Mouse (Mus musculus): ENCODE data around the gene Atp6v1d. TPM values are rescaled to one million over a fixed set of nuclear protein-coding genes. Genes with fewer than 3 reads are reported as not detected.
A peak's percentile ranks its signal among the peaks of the same experiment; 100 is the strongest.

Atp6v1d gene
- polyA plus RNA-seq, 1 experiment from 2014 or later = 62.5 TPM

- no peak overlapping the region for H3K9ac ChIP-seq (ENCODE audit: low read depth, low read length)
- H3K27ac ChIP-seq (ENCODE audit: low read depth, low read length) = no peak overlapping the region
- no peak overlapping the region for H3K4me2 ChIP-seq
- H3K4me3 ChIP-seq (ENCODE audit: low read depth, low read length) = no peak overlapping the region
- H3K36me3 ChIP-seq (ENCODE audit: control insufficient read depth, insufficient read depth, low read length) = peaks cover 8% of the 10 kb centered on the region; the same call in 1 of the 2 replicates
- ATAC-seq (replicated peaks; ENCODE audit: low FRiP score) (no peak), DNase-seq (ENCODE audit: low spot score) (no peak)
- WGBS = 79% methylated on average over 2 of the region's 2 CpGs
- H3K9me3 ChIP-seq (ENCODE audit: control insufficient read depth, low read length) = peaks cover 3% of the 10 kb centered on the region; the same call in 1 of the 2 replicates
- H3K4me1 ChIP-seq (replicated peaks; ENCODE audit: control insufficient read depth, insufficient read depth, low read length) = no peaks in the 10 kb centered on the region
- no peaks in the 10 kb centered on the region for H3K27me3 ChIP-seq (replicated peaks; ENCODE audit: control insufficient read depth, insufficient read depth, low read length)
Observed at GRCm38 (mm10) chr12:78891149-78891548, 29.7 kb upstream of the Atp6v1d start.

GRCm38 (mm10) chr12:78890062-78890461 lies 28.6 kb upstream of the Atp6v1d start:
- no peak overlapping the region for H3K4me2 ChIP-seq
- H3K27ac ChIP-seq (ENCODE audit: low read depth, low read length) = no peak overlapping the region
- no peak overlapping the region for H3K4me3 ChIP-seq (ENCODE audit: low read depth, low read length)
- no peaks in the 10 kb centered on the region for H3K4me1 ChIP-seq (replicated peaks; ENCODE audit: control insufficient read depth, insufficient read depth, low read length)
- 58% methylated on average over 1 of the region's 1 CpGs for WGBS
- H3K27me3 ChIP-seq (replicated peaks; ENCODE audit: control insufficient read depth, insufficient read depth, low read length) = no peaks in the 10 kb centered on the region
- H3K36me3 ChIP-seq (ENCODE audit: control insufficient read depth, insufficient read depth, low read length) = peaks cover 12% of the 10 kb centered on the region; the same call in 1 of the 2 replicates
- H3K9ac ChIP-seq (ENCODE audit: low read depth, low read length) = no peak overlapping the region
- H3K9me3 ChIP-seq (ENCODE audit: control insufficient read depth, low read length) = peaks cover 3% of the 10 kb centered on the region; the same call in 1 of the 2 replicates
- ATAC-seq (replicated peaks; ENCODE audit: low FRiP score) (no peak), DNase-seq (ENCODE audit: low spot score) (no peak)

GRCm38 (mm10) chr12:78874581-78874980 lies 13.1 kb upstream of the Atp6v1d start:
- Histone ChIP-seq H3K9ac (ENCODE audit: low read depth, low read length) (no peak overlapping the region), H3K27me3 (replicated peaks; ENCODE audit: control insufficient read depth, insufficient read depth, low read length) (no peaks in the 10 kb centered on the region), H3K9me3 (ENCODE audit: control insufficient read depth, low read length) (no peaks in the 10 kb centered on the region), H3K4me2 (no peak overlapping the region), H3K4me1 (replicated peaks; ENCODE audit: control insufficient read depth, insufficient read depth, low read length) (no peaks in the 10 kb centered on the region), H3K27ac (ENCODE audit: low read depth, low read length) (no peak overlapping the region), H3K36me3 (ENCODE audit: control insufficient read depth, insufficient read depth, low read length) (peaks cover 21% of the 10 kb centered on the region), H3K4me3 (ENCODE audit: low read depth, low read length) (no peak overlapping the region)
- 91% methylated on average over 3 of the region's 3 CpGs for WGBS
- DNase-seq (ENCODE audit: low spot score) = no peak
- ATAC-seq (replicated peaks; ENCODE audit: low FRiP score) = no peak

- H3K27me3 ChIP-seq (replicated peaks; ENCODE audit: control insufficient read depth, insufficient read depth, low read length) = no peaks in the 10 kb centered on the region
- H3K9ac ChIP-seq (ENCODE audit: low read depth, low read length) = no peak overlapping the region
- no peak for DNase-seq (ENCODE audit: low spot score)
- ATAC-seq (replicated peaks; ENCODE audit: low FRiP score) = no peak
- H3K4me3 ChIP-seq (ENCODE audit: low read depth, low read length) = no peak overlapping the region
- 90% methylated on average over 1 of the region's 1 CpGs for WGBS
- no peaks in the 10 kb centered on the region; the same call in none of the 2 replicates for H3K4me1 ChIP-seq (replicated peaks; ENCODE audit: control insufficient read depth, insufficient read depth, low read length)
- no peak overlapping the region for H3K27ac ChIP-seq (ENCODE audit: low read depth, low read length)
- H3K36me3 ChIP-seq (ENCODE audit: control insufficient read depth, insufficient read depth, low read length) = peaks cover 8% of the 10 kb centered on the region
- no peak overlapping the region for H3K4me2 ChIP-seq
- no peaks in the 10 kb centered on the region for H3K9me3 ChIP-seq (ENCODE audit: control insufficient read depth, low read length)
Observed at GRCm38 (mm10) chr12:78868115-78868514, 6.7 kb upstream of the Atp6v1d start.

GRCm38 (mm10) chr12:78865434-78865833 lies 4.0 kb upstream of the Atp6v1d start:
- DNase-seq (ENCODE audit: low spot score) (no peak), ATAC-seq (replicated peaks; ENCODE audit: low FRiP score) (no peak)
- Histone ChIP-seq H3K4me1 (replicated peaks; ENCODE audit: control insufficient read depth, insufficient read depth, low read length) (no peaks in the 10 kb centered on the region; the same call in none of the 2 replicates), H3K27ac (ENCODE audit: low read depth, low read length) (no peak overlapping the region), H3K4me3 (ENCODE audit: low read depth, low read length) (no peak overlapping the region), H3K4me2 (no peak overlapping the region), H3K36me3 (ENCODE audit: control insufficient read depth, insufficient read depth, low read length) (peaks cover 4% of the 10 kb centered on the region; the same call in 1 of the 2 replicates), H3K9me3 (ENCODE audit: control insufficient read depth, low read length) (no peaks in the 10 kb centered on the region), H3K9ac (ENCODE audit: low read depth, low read length) (no peak overlapping the region), H3K27me3 (replicated peaks; ENCODE audit: control insufficient read depth, insufficient read depth, low read length) (no peaks in the 10 kb centered on the region)
- WGBS = 95% methylated on average over 1 of the region's 1 CpGs

GRCm38 (mm10) chr12:78862254-78862730 lies 854 bp upstream of the Atp6v1d start:
- Histone ChIP-seq H3K36me3 (ENCODE audit: control insufficient read depth, insufficient read depth, low read length) (no peaks in the 10 kb centered on the region), H3K4me1 (replicated peaks; ENCODE audit: control insufficient read depth, insufficient read depth, low read length) (no peaks in the 10 kb centered on the region; the same call in none of the 2 replicates), H3K27me3 (replicated peaks; ENCODE audit: control insufficient read depth, insufficient read depth, low read length) (no peaks in the 10 kb centered on the region), H3K4me3 (ENCODE audit: low read depth, low read length) (peak overlapping the region; percentile 80), H3K4me2 (peak overlapping the region; percentile 74), H3K27ac (ENCODE audit: low read depth, low read length) (peak overlapping the region; percentile 44), H3K9ac (ENCODE audit: low read depth, low read length) (peak overlapping the region; percentile 86), H3K9me3 (ENCODE audit: control insufficient read depth, low read length) (no peaks in the 10 kb centered on the region)
- DNase-seq (ENCODE audit: low spot score) (peak; percentile 88), ATAC-seq (replicated peaks; ENCODE audit: low FRiP score) (peak; percentile 55)
- WGBS = under 1% methylated on average over 22 of the region's 22 CpGs

- under 1% methylated on average over 30 of the region's 30 CpGs for WGBS
- H3K27ac ChIP-seq (ENCODE audit: low read depth, low read length) = peak overlapping the region; percentile 44; the same call in 1 of the 2 replicates
Observed at GRCm38 (mm10) chr12:78860921-78861495, 430 bp downstream of the Atp6v1d start.

GRCm38 (mm10) chr12:78848246-78848645 lies 13.2 kb downstream of the Atp6v1d start:
- Histone ChIP-seq H3K9ac (ENCODE audit: low read depth, low read length) (no peak overlapping the region), H3K36me3 (ENCODE audit: control insufficient read depth, insufficient read depth, low read length) (peaks cover 17% of the 10 kb centered on the region), H3K9me3 (ENCODE audit: control insufficient read depth, low read length) (no peaks in the 10 kb centered on the region), H3K27ac (ENCODE audit: low read depth, low read length) (no peak overlapping the region), H3K27me3 (replicated peaks; ENCODE audit: control insufficient read depth, insufficient read depth, low read length) (no peaks in the 10 kb centered on the region), H3K4me1 (replicated peaks; ENCODE audit: control insufficient read depth, insufficient read depth, low read length) (no peaks in the 10 kb centered on the region), H3K4me3 (ENCODE audit: low read depth, low read length) (no peak overlapping the region), H3K4me2 (no peak overlapping the region)
- ATAC-seq (replicated peaks; ENCODE audit: low FRiP score) = no peak
- DNase-seq (ENCODE audit: low spot score) = no peak
- WGBS = 90% methylated on average over 4 of the region's 4 CpGs

More at GRCm38 (mm10) chr12:78860921-78861495, 430 bp downstream of the Atp6v1d start:
- Histone ChIP-seq H3K4me3 (ENCODE audit: low read depth, low read length) (peak overlapping the region; percentile 80), H3K4me1 (replicated peaks; ENCODE audit: control insufficient read depth, insufficient read depth, low read length) (no peaks in the 10 kb centered on the region; the same call in none of the 2 replicates), H3K4me2 (peak overlapping the region; percentile 63), H3K27me3 (replicated peaks; ENCODE audit: control insufficient read depth, insufficient read depth, low read length) (no peaks in the 10 kb centered on the region), H3K9ac (ENCODE audit: low read depth, low read length) (peak overlapping the region; percentile 69), H3K9me3 (ENCODE audit: control insufficient read depth, low read length) (no peaks in the 10 kb centered on the region), H3K36me3 (ENCODE audit: control insufficient read depth, insufficient read depth, low read length) (no peaks in the 10 kb centered on the region)
- ATAC-seq (replicated peaks; ENCODE audit: low FRiP score) (peak; percentile 6; the same call in 1 of the 2 replicates), DNase-seq (ENCODE audit: low spot score) (no peak)

GRCm38 (mm10) chr12:78842429-78842828 lies 19.0 kb downstream of the Atp6v1d start:
- Histone ChIP-seq H3K4me1 (replicated peaks; ENCODE audit: control insufficient read depth, insufficient read depth, low read length) (no peaks in the 10 kb centered on the region), H3K27ac (ENCODE audit: low read depth, low read length) (no peak overlapping the region), H3K36me3 (ENCODE audit: control insufficient read depth, insufficient read depth, low read length) (0 out of 2 replicates have a peak, but pooled peaks cover under 1% of the 10 kb centered on the region), H3K27me3 (replicated peaks; ENCODE audit: control insufficient read depth, insufficient read depth, low read length) (no peaks in the 10 kb centered on the region), H3K4me2 (no peak overlapping the region), H3K9ac (ENCODE audit: low read depth, low read length) (no peak overlapping the region), H3K4me3 (ENCODE audit: low read depth, low read length) (no peak overlapping the region), H3K9me3 (ENCODE audit: control insufficient read depth, low read length) (no peaks in the 10 kb centered on the region)
- ATAC-seq (replicated peaks; ENCODE audit: low FRiP score) (no peak), DNase-seq (ENCODE audit: low spot score) (no peak)
- WGBS = 91% methylated on average over 1 of the region's 1 CpGs
